Mouse (Mus musculus): ENCODE results near the gene Slc22a14. TPM values are rescaled to one million over a fixed set of nuclear protein-coding genes. Genes with fewer than 3 reads are reported as not detected.

Gene Slc22a14
- 0.16 and 0.19 TPM in 2 replicates for polyA plus RNA-seq (2012; rRNA removed)

GRCm38 (mm10) chr9:119365284-119365683 lies at the start of gene Slc22a14:
Gene Slc22a14 (minus strand): TSS chr9:119365553.

GRCm38 (mm10) chr9:119401801-119402214 lies 36.5 kb upstream of the Slc22a14 start, which contains the start of gene Acvr2b:
Gene Acvr2b (plus strand): TSS chr9:119402118.

GRCm38 (mm10) chr9:119357331-119358057 lies 7.9 kb downstream of the Slc22a14 start, which contains the start of gene Xylb:
Gene Xylb (plus strand): TSS chr9:119357381.

GRCm38 (mm10) chr9:119340909-119341816 lies 24.2 kb downstream of the Slc22a14 start, which contains the start of gene Myd88:
Gene Myd88 (minus strand): TSS chr9:119341411.

GRCm38 (mm10) chr9:119339558-119340211 lies 25.7 kb downstream of the Slc22a14 start, which contains the start of gene Acaa1a:
Gene Acaa1a (plus strand): TSS chr9:119339676.

GRCm38 (mm10) chr9:119322289-119323259 lies 42.8 kb downstream of the Slc22a14 start, which contains the start of gene Oxsr1:
Gene Oxsr1 (minus strand): TSS chr9:119322427.

GRCm38 (mm10) chr9:119208998-119209397 lies 156.4 kb downstream of the Slc22a14 start, which contains the start of gene Slc22a13:
Gene Slc22a13 (minus strand): TSS chr9:119209098.

GRCm38 (mm10) chr9:119158861-119159260 lies 206.5 kb downstream of the Slc22a14 start, which contains the start of gene Gm47289:
Gene Gm47289 (plus strand): TSS chr9:119159161.

GRCm38 (mm10) chr9:119156278-119157201 lies 208.8 kb downstream of the Slc22a14 start, which contains the start of gene Acaa1b:
Gene Acaa1b (minus strand): TSS chr9:119157093.

Other genes with a start within 250 kb of the Slc22a14 start
- gene Acaa1b, start 208.5 kb downstream of the Slc22a14 start, polyA plus RNA-seq (2012; rRNA removed), result 2.4 and 3.0 TPM in 2 replicates
- gene Gm47289, start 206.4 kb downstream of the Slc22a14 start, polyA plus RNA-seq (2012; rRNA removed), result not detected in 2 replicates
- gene Slc22a13, start 156.5 kb downstream of the Slc22a14 start, polyA plus RNA-seq (2012; rRNA removed), result 0.06 and 0.08 TPM in 2 replicates
- 64.4 and 64.6 TPM in 2 replicates for gene Oxsr1, start 43.1 kb downstream of the Slc22a14 start, polyA plus RNA-seq (2012; rRNA removed)
- gene Acaa1a, start 25.9 kb downstream of the Slc22a14 start, polyA plus RNA-seq (2012; rRNA removed), result 147 and 151 TPM in 2 replicates
- gene Myd88, start 24.1 kb downstream of the Slc22a14 start, polyA plus RNA-seq (2012; rRNA removed), result 3.7 and 3.9 TPM in 2 replicates
- gene Xylb, start 8.2 kb downstream of the Slc22a14 start, polyA plus RNA-seq (2012; rRNA removed), result 4.5 and 5.0 TPM in 2 replicates
- 11.2 and 14.4 TPM in 2 replicates for gene Acvr2b, start 36.6 kb upstream of the Slc22a14 start, polyA plus RNA-seq (2012; rRNA removed)
- 22.8 and 23.8 TPM in 2 replicates for gene Exog, start 79.4 kb upstream of the Slc22a14 start, polyA plus RNA-seq (2012; rRNA removed)
- 2.0 and 2.6 TPM in 2 replicates for gene Scn5a, start 213.5 kb upstream of the Slc22a14 start, polyA plus RNA-seq (2012; rRNA removed)